Mouse (Mus musculus) midbrain, embryonic 11.5 days (tissue): ENCODE measurements around the gene Orai1. TPM values are rescaled to one million over a fixed set of nuclear protein-coding genes. Genes with fewer than 3 reads are reported as not detected.

Source experiments
- ATAC-seq: fragments of 200-750 bp; cut with Nextera tagmentation; 2 replicates; pipeline ENCODE4 v1.8.0; 2017; ENCODE audit warnings: moderate TSS enrichment, moderate library complexity; ENCODE audit not compliant: low FRiP score
- DNase-seq: peaks from one replicate; pipeline ENCODE4 v3.0.0; 2015; ENCODE audit warnings: low spot score; ENCODE audit errors: missing footprints
- H3K27ac ChIP-seq: fragments of 300-500 bp; sonication (generic); 2 replicates; pipeline ENCODE4 v1.5.1; 2014; ENCODE audit warnings: low read depth, low read length
- H3K27me3 ChIP-seq: fragments of 300-500 bp; sonication (generic); 2 replicates; pipeline ENCODE4 v1.6.1; 2014; ENCODE audit warnings: mild to moderate bottlenecking, low read length, moderate library complexity, mixed read lengths; ENCODE audit not compliant: control insufficient read depth, insufficient read depth
- H3K36me3 ChIP-seq: fragments of 300-500 bp; sonication (generic); 2 replicates; pipeline ENCODE4 v1.6.1; 2014; ENCODE audit warnings: mild to moderate bottlenecking, low read length, moderate library complexity, mixed read lengths; ENCODE audit not compliant: control insufficient read depth, insufficient read depth
- H3K4me1 ChIP-seq: fragments of 300-500 bp; sonication (generic); 2 replicates; pipeline ENCODE4 v1.6.1; 2014; ENCODE audit warnings: low read length; ENCODE audit not compliant: control insufficient read depth, insufficient read depth
- H3K4me2 ChIP-seq: fragments of 300-500 bp; sonication (generic); 2 replicates; pipeline ENCODE4 v1.6.1; 2014; ENCODE audit warnings: mild to moderate bottlenecking, moderate library complexity
- H3K4me3 ChIP-seq: fragments of 300-500 bp; sonication (generic); 2 replicates; pipeline ENCODE4 v1.5.1; 2014; ENCODE audit warnings: low read depth, low read length
- H3K9ac ChIP-seq: fragments of 300-500 bp; sonication (generic); 2 replicates; pipeline ENCODE4 v1.6.1; 2014; ENCODE audit warnings: low read length
- H3K9me3 ChIP-seq: fragments of 300-500 bp; sonication (generic); 2 replicates; pipeline ENCODE4 v1.6.1; 2016; ENCODE audit warnings: low read length; ENCODE audit not compliant: control insufficient read depth
- WGBS: fragments of 180-500 bp; shearing (Covaris S2); extraction: QIAGEN DNeasy Blood & Tissue Kit; methylation state at CpG from one replicate; pipeline ENCODE4 v1.1.7; 2014; 5-methylcytosine and 5-hydroxymethylcytosine counted together
- polyA plus RNA-seq: library from polyadenylated mRNA; unstranded; fragments of >200 nt; fragmentation: Nextera tagmentation; extraction: Ambion mirVana; gene quantifications from 2 replicates; pipeline ENCODE4 v1.2.1, GENCODE M21; 2014

Gene Orai1
- polyA plus RNA-seq, 1 experiment from 2014 or later: 10.5 TPM

- 39% methylated on average over 6 of the region's 6 CpGs for WGBS
- no peak overlapping the region for H3K4me2 ChIP-seq
- no peak overlapping the region for H3K4me3 ChIP-seq
- no peaks in the 10 kb centered on the region for H3K36me3 ChIP-seq
- ATAC-seq (no peak), DNase-seq (no peak)
- no peak overlapping the region for H3K9ac ChIP-seq
- no peaks in the 10 kb centered on the region for H3K4me1 ChIP-seq
- H3K27me3 ChIP-seq: no peaks in the 10 kb centered on the region
- no peak overlapping the region for H3K27ac ChIP-seq
- H3K9me3 ChIP-seq: no peaks in the 10 kb centered on the region
Observed at GRCm38 (mm10) chr5:123067395-123067995, 52.6 kb downstream of the Orai1 start.

GRCm38 (mm10) chr5:123068115-123068514 lies 53.2 kb downstream of the Orai1 start, which contains the start of gene Tmem120b:
Gene Tmem120b, plus strand, starts transcription at chr5:123068415.
- DNase-seq (no peak), ATAC-seq (no peak)
- Histone ChIP-seq H3K4me3 (no peak within 1 kb of the TSS), H3K36me3 (no peaks in the 10 kb centered on the region), H3K9me3 (no peaks in the 10 kb centered on the region), H3K27ac (no peak within 1 kb of the TSS), H3K4me1 (no peaks in the 10 kb centered on the region), H3K9ac (no peak within 1 kb of the TSS), H3K27me3 (no peaks in the 10 kb centered on the region), H3K4me2 (no peak within 1 kb of the TSS)
- 85% methylated on average over 12 of the region's 12 CpGs for WGBS

DNA sequence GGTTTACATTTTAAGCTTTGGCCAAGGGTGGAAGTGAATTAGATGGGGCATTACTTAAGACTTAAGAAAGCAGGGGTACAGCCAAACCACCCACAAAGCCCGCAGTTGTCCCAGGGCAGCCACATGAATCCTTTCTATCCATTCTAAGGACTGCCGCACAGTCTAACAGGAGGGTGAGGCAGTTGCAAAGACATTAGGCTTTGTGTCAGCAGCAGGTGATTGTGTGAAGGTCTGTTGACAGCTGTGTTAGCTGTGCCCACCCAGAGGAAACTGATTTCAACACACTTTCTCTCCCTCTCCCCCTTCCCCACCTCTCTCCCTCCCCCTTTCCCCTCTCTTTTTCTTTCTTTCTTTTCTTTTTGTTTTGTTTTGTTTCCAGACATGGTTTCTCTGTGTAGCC lies 53.8 kb downstream of the Orai1 start:
- Histone ChIP-seq H3K36me3 (no peaks in the 10 kb centered on the region), H3K9me3 (no peaks in the 10 kb centered on the region), H3K4me3 (no peak overlapping the region), H3K27ac (no peak overlapping the region), H3K9ac (no peak overlapping the region), H3K4me2 (no peak overlapping the region), H3K4me1 (no peaks in the 10 kb centered on the region), H3K27me3 (no peaks in the 10 kb centered on the region)
- no peak for DNase-seq
- WGBS: 89% methylated on average over 2 of the region's 2 CpGs
- ATAC-seq: no peak

- Histone ChIP-seq H3K4me1 (peaks cover 8% of the 10 kb centered on the region), H3K9ac (peak overlapping the region; percentile 60), H3K27ac (no peak overlapping the region; the same call in 1 of the 2 replicates), H3K27me3 (no peaks in the 10 kb centered on the region), H3K4me3 (peak overlapping the region; percentile 59), H3K36me3 (no peaks in the 10 kb centered on the region), H3K9me3 (peaks cover 2% of the 10 kb centered on the region; the same call in 1 of the 2 replicates), H3K4me2 (peak overlapping the region; percentile 85)
- DNase-seq (peak; percentile 99), ATAC-seq (peak; percentile 92)
- WGBS: 9% methylated on average over 45 of the region's 45 CpGs
Observed at GRCm38 (mm10) chr5:123075576-123076418, 60.9 kb downstream of the Orai1 start.

DNA sequence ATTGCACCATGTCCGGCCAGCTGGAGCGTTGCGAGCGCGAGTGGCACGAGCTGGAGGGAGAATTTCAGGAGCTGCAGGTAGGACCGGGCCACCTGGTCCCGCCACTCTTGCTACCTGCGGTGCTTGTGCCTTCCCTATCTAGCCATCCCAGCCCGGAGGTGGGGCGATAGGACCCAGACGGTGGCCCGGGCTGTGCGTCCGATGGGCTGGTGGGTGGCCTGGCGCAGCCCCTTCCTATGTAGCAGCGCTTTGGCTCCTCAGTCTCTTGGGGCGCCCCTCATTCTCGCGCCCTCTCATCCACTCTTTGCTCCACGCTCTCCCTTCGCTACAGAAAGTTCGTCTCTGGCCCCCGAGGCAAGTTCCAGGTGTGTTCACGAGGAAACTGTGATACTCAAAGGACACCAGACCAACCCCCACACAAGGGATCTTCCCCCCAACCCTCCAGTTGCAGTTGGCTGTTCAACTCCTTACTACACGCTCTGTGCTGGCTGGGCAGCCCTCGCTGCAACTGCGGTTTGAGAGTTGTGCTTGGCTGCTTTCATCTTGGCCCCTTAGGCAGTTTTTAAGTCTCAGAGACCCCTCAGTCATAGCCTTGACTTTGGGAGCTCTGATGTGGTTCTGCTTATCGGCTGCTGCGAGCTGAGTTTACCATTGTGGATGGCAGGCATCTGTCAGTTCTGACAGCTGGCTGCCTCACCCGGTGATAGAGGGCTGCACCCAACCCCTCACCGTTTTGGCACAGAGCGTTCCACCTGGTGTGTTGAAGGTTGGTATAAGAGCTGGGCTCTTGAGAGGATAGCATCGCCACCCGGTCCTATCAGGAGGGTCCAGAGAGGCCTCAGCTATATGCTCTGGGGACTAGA lies 61.8 kb downstream of the Orai1 start:
- ATAC-seq: peak; percentile 89
- Histone ChIP-seq H3K4me1 (peaks cover 8% of the 10 kb centered on the region), H3K36me3 (no peaks in the 10 kb centered on the region), H3K9ac (peak overlapping the region; percentile 60), H3K27me3 (no peaks in the 10 kb centered on the region), H3K27ac (0 out of 2 replicates have a peak overlapping the region, but pooled peaks have one; percentile 2), H3K9me3 (peaks cover 2% of the 10 kb centered on the region; the same call in 1 of the 2 replicates), H3K4me2 (peak overlapping the region; percentile 85), H3K4me3 (peak overlapping the region; percentile 59)
- WGBS: 6% methylated on average over 35 of the region's 35 CpGs
- peak; percentile 95 for DNase-seq

- 93% methylated on average over 1 of the region's 1 CpGs for WGBS
- Histone ChIP-seq H3K4me3 (no peak overlapping the region), H3K4me2 (no peak overlapping the region), H3K36me3 (no peaks in the 10 kb centered on the region), H3K9ac (no peak overlapping the region), H3K27ac (no peak overlapping the region), H3K27me3 (no peaks in the 10 kb centered on the region), H3K9me3 (peaks cover 2% of the 10 kb centered on the region; the same call in 1 of the 2 replicates), H3K4me1 (peaks cover 8% of the 10 kb centered on the region)
- peak; percentile 10 for DNase-seq
- no peak for ATAC-seq
Observed at GRCm38 (mm10) chr5:123079568-123079967, 64.7 kb downstream of the Orai1 start.

DNA sequence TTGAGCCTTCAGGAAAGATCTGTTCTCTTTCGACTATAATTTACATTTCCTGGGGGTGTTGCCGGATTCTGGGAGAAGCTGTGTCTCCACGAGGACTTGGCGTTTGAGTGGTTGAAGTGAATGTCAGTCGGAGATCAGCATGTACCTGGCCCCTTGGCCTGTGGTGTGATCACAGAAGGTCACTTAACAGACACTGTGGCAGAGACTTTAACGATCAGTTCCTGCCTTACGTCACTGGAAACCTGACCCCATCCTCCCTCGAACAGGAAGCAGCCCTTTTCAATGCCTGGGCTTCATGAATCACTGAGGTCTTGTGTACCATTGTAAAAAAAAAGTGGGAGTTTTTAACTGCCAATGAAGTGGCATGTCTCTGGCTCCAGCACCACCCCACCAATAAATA lies 65.2 kb downstream of the Orai1 start:
- no peak overlapping the region for H3K27ac ChIP-seq
- WGBS: 89% methylated on average over 8 of the region's 8 CpGs
- peak; percentile 72 for DNase-seq

More for the DNA sequence above, 65.2 kb downstream of the Orai1 start:
- H3K4me1 ChIP-seq: peaks cover 8% of the 10 kb centered on the region
- H3K4me3 ChIP-seq: no peak overlapping the region
- H3K9me3 ChIP-seq: peaks cover 2% of the 10 kb centered on the region; the same call in 1 of the 2 replicates
- no peak overlapping the region for H3K9ac ChIP-seq
- H3K27me3 ChIP-seq: no peaks in the 10 kb centered on the region
- ATAC-seq: no peak
- H3K36me3 ChIP-seq: no peaks in the 10 kb centered on the region
- no peak overlapping the region for H3K4me2 ChIP-seq
